Mouse (Mus musculus) monocyte, adult 5-6 weeks (primary cell): ENCODE data around the gene 4930451I11Rik. TPM values are rescaled to one million over a fixed set of nuclear protein-coding genes. Genes with fewer than 3 reads are reported as not detected.
A peak's percentile ranks its signal among the peaks of the same experiment; 100 is the strongest.

Source experiments
- ATAC-seq: fragments of 153-309, 156-312 bp; replicated peaks from 2 replicates; pipeline ENCODE4 v1.8.0; 2017; ENCODE audit warnings: mild to moderate bottlenecking; ENCODE audit not compliant: low TSS enrichment, insufficient number of reproducible peaks, severe bottlenecking, poor library complexity, low FRiP score
- total RNA-seq: library from RNA; stranded (forward); fragments of 200-1000, 200-491, 200-594 nt; gene quantifications from 3 replicates; pipeline ENCODE4 v1.2.3, GENCODE M21; 2017

4930451I11Rik gene
- total RNA-seq, 1 experiment from 2014 or later, result not detected

DNA sequence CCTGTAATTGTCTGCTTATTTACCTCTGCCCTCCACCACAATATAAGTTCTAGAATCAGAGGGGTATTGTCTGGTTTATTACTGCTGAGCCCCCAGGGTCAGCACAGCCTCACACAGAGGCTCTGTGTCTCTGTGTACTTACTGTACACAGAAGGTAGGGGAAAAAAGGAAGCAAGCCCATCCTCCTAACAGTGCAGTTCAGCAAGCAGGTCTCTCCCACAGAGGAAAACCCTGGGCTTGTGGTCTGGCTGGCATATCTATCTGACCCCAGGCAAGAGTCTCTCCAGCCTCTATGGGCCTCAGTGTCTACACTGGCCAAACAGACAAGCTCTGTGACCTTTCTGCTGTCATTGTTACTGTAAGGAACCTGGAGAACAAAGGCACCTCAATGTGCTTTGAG, 27.7 kb downstream of the 4930451I11Rik start:
- ATAC-seq, result no peak

DNA sequence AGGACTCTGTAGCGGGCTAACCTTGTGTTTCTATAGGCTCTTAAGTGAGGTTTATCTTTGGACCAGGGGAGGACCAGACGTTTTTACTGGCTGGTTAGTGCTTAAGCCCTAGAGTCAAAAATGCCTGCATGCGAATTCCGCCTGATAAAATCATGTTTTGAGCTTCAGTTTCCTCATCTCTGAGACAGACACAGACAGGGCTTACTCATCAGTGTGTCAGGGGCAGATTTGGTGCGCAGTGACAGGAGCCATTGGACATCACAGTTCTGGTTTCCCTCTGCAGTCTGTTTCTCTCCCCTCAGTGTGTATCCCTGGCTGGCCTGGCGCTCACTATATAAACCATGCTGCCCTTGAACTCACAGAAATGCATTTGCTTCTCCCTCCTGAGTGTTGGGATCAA, 28.3 kb downstream of the 4930451I11Rik start:
- ATAC-seq, result no peak

DNA sequence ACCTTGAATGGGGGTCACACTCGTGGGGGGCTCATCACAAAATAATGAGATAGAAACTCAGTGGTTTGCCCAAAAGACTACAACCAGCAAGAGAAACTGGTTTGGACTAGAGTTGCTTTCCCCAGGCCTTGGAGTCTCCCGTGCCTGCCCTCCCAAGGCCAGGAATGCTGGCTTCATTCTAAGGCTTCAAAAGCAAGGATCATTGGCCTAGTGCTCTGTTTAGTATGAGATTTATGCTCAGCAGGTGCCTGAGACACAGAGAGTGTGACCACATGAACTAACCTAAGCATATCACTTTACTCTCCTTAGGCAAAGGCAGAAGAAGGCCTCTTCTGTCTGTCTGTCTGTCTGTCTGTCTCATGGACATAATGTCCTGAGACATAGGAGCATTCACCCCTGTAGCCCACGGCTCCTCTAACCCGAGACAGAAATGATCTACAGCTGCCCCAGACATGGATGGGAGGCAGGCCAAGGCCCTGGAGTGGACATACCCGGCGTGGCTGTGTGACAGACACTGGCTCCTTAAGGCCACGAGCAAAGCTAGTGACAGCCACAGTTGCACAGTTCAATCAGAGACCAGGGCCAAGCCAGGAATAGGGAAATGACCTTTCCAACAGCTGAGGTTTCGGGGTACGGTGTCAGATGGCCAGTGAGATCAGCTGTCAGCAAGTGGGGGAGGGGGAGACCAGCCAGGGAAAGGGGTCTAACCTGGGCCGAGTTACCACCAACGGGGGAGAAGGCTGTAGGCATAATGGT, 29.1 kb downstream of the 4930451I11Rik start:
- ATAC-seq, result no peak

DNA sequence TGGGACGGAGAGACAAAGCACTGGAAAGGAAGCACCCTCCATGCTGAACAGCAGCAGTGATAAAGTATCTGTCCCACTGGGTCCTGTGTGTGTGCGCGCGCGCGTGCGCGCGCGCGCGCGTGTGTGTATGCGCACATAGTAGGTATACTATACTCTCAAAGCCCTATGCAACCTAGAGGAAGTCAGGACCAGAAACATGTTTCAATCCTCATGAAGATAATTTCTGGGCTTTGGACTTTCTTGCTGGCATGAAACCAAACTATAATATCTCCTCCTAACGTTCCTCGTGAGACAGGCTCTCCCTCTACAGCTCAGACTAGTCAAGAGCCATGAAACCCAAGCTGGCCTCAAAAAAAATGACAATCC, 30.4 kb downstream of the 4930451I11Rik start:
- no peak for ATAC-seq

DNA sequence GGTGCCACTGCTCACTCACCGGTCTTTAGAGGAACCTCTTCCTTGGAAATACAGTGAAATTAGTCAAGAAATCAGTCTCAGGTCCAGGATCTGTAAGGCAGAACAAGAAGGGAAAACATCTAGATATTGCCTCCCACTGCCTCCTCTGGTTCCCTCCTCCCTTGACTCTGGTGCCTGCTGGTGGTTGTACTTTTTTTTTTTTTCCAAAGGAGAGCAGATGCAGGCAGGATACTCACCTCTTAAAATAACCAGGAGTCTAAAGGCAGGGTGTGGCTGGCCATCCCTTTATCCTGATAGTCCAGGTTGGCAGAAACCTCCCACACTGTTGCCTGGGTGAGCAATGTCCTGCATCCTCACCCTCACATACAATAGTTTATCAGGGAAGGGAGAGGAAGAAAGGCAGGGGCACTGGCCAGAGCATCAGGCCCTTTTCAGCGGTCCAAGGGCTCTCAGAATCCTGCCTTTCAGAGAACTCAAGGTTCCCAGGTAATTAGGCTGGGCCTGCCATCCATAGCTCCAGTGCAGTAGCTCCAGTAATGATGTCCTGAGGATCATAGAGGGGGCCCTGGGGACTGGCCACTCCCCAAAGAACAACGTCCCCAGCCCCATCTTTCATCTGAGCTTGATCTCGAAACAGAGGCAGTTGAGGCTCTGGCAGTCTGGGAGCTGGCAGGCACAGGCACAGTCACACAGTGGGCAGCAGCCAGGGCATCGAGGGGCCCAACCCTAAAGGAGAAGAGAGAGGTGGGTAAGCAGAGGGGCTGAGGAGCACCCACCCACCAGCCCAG, 31.0 kb downstream of the 4930451I11Rik start:
- ATAC-seq, result no peak

DNA sequence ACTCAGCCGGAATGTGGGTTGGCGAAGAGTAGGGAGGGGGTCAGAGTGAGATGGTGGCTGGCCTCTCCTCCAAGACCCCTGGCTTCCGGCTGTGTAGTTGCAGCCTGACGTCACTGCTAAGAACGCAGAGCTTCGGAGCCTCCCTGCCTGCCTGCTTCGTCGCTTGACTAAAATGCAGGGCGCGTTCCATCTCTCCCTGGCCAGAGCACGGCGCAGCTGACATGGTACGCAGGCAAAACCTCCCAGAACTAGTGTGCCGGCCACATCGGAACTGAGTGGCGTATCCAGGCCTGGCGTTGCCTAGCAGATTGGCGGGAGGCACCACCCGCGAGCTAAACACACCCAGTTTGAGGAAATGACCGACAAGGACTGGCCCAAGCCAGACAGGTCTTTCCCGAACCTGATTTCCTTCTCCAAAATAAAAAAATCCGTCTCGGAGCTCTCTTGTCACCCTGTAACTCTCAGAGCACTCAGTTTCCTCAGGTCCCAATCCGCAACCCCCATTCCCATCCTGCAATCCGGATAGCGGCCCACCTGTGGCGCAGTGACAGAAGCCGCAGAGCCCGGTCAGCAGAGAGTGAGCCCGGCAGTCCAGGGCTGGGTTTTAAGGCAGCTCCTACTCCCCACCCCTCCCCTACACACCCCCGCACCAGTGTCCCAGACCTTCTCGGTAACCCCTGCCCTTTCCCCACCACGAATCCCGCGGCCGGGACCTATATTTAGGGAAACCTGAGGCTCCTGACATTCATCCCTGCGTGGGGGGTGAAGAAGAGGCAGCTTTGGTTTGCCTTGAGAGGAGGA, 31.8 kb downstream of the 4930451I11Rik start:
- ATAC-seq, result peak; percentile 55

DNA sequence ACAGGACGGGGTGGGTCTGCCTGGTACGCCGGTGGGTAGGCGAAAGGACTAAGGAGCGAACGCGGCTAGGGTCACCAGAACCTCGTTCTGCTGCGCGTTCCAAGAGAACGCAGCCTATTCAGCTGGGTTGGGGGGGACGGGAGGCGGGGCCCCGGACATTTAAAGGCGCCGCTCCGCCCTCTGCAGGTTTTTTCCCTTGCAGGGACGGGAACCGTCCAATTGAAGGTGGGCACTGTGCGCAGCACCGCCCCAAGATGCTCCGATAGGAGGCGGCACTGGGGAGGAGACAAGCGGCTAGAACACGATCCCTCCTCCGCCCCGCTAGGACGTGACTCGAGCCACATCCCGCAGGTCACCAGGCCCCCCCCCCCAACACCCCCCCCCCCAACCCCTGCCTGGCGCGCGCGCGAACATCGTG, 32.4 kb downstream of the 4930451I11Rik start:
- ATAC-seq, result peak; percentile 80

DNA sequence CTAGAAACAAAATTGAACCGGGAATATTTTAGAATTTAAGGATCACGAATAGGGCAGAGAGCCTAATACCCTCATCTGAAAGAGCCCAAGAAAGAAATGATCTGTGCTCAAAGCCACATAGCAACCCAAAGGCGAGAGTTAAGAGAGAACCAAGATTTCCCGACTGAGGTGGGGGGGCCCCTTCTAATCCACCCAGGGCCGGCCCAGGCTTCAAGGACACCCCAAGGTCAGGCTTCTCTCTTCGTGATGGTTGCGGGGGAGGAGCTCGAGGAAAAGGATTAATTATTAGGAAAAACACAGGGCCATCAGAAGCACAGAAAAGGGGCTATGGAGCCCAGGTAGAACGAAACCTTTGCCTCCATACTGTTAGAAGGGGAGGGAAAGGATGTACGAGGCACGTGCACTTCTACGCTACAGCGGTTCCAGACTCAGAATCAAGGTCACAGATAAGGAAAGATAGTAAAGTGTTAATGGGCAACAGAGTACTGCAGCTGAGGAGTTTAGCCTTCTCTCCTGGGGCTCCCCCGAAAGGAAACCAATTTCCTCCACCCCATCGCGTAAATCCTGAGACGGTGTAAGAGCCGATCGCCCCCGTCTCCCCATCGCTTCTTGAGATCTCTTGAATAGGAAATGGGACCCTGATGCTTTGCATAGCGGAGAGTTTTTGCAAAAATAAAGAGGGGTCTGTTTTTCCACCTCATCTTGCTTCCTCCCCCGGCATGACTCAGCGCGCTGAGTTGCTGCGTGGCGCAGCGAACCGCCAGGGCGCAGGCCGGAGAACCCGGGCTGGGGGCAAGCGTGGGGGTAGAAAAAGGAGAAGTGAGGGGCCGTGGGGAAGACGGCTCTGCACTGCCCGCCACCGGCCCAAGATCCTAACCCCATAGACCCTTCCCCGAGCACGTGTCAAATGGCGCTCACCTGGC, 33.1 kb downstream of the 4930451I11Rik start:
- no peak; the same call in none of the 2 replicates for ATAC-seq

DNA sequence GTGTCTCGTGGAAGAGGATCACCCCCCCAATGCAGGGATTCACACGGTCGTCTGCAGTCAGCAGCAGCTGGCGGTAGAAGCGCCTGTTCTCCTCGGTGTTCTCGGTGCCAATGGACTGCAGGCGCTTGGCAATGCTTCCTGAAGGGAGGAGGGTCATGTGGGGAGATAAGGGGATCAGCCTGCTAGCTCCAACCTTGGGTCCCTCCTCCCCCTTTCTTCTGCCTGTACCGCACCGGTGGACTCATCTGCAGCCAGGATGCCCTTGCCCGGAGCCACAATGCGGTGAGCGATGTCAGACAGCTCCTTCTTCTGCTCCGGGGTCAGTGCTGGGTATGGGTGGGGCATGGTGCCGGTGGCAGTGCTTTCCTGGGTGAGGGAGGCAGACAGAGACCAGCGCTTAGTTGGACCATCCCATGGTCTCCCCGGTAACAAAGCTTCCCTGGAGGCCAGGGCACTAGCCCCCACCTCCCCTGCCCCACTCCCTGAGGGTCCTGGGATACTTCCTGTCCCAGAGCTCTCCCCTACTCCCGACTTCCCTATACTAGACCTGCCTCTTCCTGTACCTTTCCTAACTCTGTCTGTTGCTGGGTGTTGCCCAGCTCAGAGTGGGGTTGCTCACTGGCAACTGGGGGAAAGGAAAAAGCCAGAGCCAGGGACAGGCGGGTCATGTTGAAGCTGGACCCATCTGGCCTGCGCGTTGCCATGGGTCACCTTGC, 33.9 kb downstream of the 4930451I11Rik start, which contains the start of gene Fam57b:
Gene Fam57b (plus strand): TSS at position 258 of the 716 bp plus-strand sequence.
- ATAC-seq, result no peak

DNA sequence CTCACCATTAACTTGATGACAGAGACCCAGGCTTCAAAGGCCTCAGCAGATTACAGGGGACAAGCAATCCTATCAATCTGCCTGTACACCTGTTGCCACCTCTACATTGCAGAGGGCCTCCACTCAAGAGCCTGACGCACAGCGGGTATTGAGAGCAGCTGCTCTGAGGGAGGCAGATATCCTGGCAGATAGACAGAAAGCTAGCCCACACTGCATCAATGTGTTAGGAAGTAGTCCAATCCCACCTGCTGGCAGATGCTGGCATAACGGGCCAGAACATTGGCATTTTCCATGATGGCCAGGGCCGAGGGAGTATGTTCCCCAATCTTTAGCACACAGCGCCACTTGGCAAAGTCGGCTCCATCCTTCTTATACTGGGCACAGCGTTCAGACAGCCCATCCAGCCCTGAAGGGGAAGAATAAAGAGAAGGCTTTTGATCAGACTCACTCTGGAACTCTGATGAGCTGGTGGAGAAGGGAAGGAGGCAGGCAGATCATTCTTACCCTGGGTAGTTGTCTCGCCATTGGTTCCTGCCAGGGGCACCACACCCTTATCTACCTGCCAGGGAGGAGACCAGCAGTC, 35.0 kb downstream of the 4930451I11Rik start:
- ATAC-seq, result no peak

DNA sequence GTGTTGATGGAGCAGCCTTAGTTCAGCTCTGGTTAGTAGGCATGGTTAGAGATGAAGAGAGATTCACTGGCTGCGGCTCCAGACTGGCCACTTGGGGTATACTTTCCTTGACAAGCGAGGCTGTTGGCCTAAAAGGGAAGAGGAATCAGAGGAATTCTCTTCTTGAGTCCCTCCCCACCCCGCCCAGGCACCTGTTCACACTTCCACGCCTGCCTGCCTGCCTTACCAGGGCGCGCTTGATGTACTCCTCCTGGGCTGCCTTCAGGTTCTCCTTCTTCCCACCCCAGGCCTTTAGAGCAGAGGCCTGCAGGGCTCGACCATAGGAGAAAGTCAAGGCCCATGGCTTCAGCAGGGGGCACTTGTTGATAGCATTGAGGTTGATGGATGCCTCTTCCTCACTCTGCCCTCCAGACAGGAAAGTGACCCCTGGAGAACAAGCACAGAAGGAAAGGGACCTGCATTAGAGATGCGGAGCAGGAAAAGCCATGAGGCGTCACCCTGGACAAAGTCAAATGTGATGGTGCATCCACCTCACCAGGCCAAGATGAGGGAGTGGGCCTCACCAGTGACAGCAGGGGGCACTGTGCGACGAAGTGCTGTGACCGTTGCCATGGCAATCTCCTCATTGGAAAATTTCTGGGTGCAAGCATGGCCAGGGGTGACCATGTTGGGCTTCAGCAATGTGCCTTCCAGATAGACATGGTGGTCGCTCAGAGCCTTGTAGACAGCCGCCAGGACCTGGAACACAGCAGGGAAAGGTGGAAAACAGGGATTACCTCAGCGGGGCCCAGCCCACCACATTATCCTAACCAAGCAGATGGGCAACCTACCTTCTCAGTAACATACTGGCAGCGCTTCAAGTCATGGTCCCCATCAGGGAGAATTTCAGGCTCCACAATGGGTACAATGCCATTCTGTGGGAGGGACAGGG, 35.8 kb downstream of the 4930451I11Rik start:
- ATAC-seq, result no peak

DNA sequence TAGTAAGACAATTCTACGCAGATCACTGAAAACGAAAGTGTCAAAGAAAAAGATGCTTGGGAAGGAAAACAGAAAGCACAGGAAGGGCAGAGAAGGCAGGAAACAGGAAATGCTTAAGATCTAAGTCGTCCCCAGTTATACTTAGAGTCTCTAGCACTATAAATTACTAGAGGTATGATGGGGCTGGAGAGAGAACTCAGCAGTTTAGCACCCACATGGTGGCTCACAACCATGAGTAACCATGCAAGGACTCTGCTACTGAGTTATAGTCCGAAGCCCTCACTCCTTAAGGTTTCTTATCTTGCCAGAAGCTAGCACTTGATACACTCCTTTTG, 37.2 kb downstream of the 4930451I11Rik start:
- ATAC-seq, result no peak

DNA sequence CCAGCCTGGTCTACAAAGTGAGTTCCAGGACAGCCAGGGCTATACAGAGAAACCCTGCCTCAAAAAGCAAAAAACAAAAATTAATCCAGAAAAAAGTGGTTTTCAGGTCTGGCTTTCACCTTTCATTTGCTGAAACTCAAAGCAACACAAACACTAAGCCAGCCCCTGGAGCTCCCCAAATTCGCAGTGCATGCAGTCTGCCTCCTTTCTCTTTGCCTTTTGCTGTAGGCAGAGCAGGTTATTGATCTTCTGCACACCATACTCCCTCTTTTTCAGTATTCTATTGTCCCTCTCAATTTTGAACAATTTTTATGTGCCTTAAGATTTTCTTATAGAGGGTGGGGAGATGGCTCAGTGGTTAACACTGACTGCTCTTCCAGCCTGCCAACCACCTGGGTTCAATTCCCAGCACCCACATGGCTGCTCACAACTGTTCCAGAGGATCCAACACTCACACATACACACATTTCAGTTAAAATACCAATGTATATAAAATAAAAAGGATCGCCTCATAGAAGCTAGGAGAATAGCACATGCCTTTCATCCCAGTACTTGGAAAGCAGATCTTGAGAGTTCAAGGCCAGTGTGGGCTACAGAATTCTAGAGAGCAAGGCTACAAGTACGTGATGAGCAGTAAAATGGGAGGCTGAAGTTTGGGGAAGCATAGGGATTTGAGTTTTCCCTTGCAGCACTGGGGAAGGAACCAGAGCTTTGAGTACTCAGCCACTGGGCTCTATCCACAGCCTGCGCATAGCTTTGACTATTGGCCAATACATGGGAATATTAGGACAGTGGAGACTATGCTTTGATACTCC, 37.8 kb downstream of the 4930451I11Rik start:
- ATAC-seq, result no peak

DNA sequence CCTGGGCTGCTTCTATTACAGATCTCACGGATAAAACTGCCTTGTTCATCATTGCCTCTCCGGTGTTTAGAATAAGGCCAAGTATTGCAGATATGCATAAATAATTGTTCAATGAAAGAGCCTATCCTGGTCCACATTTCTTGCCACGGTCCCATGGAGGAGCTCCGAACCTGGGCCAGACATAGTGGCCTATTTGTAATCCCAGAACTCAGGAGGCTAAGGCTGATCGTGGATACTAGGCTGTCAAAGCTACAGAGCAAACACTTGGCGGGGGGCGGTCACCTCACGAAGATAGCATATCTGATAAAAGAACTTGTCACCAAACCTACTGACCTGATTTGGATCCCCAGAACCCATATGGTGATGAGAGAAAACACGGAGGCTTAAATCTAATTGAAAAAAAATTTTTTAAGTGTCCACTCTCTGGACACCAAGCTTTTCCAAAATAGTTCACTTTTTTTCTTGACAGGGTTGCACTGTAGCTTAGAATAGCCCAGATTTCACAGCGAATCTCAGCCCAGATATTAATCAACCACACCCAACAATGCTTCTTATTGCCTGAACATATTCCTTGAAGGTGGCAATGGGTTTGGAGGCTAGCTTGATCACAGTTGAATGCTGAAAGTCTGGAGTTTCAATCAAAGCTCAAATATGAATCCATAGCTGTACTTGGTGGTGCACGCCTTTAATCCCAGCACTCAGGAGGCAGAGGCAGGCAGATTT, 38.6 kb downstream of the 4930451I11Rik start:
- ATAC-seq, result no peak
